Mouse (Mus musculus) midbrain, embryonic 14.5 days (tissue): ENCODE measurements around the gene Lilr4b. TPM values are rescaled to one million over a fixed set of nuclear protein-coding genes. Genes with fewer than 3 reads are reported as not detected.
"Not testable (repeated sequence)": the region's sequence is repeated elsewhere in the genome, so short reads cannot be mapped to it uniquely, and the experiment has no call there.

Experiments
- ATAC-seq: fragments of 200-750 bp; cut with Nextera tagmentation; 2 replicates; pipeline ENCODE4 v1.8.0; 2017; ENCODE audit warnings: moderate number of reproducible peaks, moderate library complexity; ENCODE audit not compliant: low FRiP score, low TSS enrichment
- DNase-seq: peaks from one replicate; pipeline ENCODE4 v3.0.0-alpha.2; 2015
- H3K27ac ChIP-seq: fragments of 300-500 bp; sonication (generic); replicated peaks from 2 replicates; pipeline ENCODE4 v1.5.1; 2014; ENCODE audit warnings: mild to moderate bottlenecking, low read depth, low read length, moderate library complexity
- H3K27me3 ChIP-seq: fragments of 300-500 bp; sonication (generic); 2 replicates; pipeline ENCODE4 v1.6.1; 2014; ENCODE audit warnings: low read length, control low read depth, mixed read lengths; ENCODE audit not compliant: control insufficient read depth, insufficient read depth
- H3K36me3 ChIP-seq: fragments of 300-500 bp; sonication (generic); 2 replicates; pipeline ENCODE4 v1.6.1; 2014; ENCODE audit warnings: low read length, control low read depth; ENCODE audit not compliant: control insufficient read depth, insufficient read depth
- H3K4me1 ChIP-seq: fragments of 300-500 bp; sonication (generic); 2 replicates; pipeline ENCODE4 v1.6.1; 2014; ENCODE audit warnings: mild to moderate bottlenecking, antibody characterized with exemption, low read length, control low read depth; ENCODE audit not compliant: control insufficient read depth, insufficient read depth
- H3K4me2 ChIP-seq: fragments of 300-500 bp; sonication (generic); 2 replicates; pipeline ENCODE4 v1.6.1; 2014; ENCODE audit warnings: mild to moderate bottlenecking, low read length, moderate library complexity
- H3K4me3 ChIP-seq: fragments of 300-500 bp; sonication (generic); replicated peaks from 2 replicates; pipeline ENCODE4 v1.5.1; 2014; ENCODE audit warnings: low read depth, low read length
- H3K9ac ChIP-seq: fragments of 300-500 bp; sonication (generic); replicated peaks from 2 replicates; pipeline ENCODE4 v1.6.1; 2014; ENCODE audit warnings: mild to moderate bottlenecking, low read length, moderate library complexity
- H3K9me3 ChIP-seq: fragments of 300-500 bp; sonication (generic); 2 replicates; pipeline ENCODE4 v1.6.1; 2016; ENCODE audit warnings: low read length, control low read depth, mixed read lengths; ENCODE audit not compliant: control insufficient read depth
- WGBS: fragments of 180-500 bp; shearing (Covaris S2); extraction: QIAGEN DNeasy Blood & Tissue Kit; methylation state at CpG from one replicate; pipeline ENCODE4 v1.1.7; 2014; 5-methylcytosine and 5-hydroxymethylcytosine counted together
- polyA plus RNA-seq: library from polyadenylated mRNA; unstranded; fragments of >200 nt; fragmentation: Nextera tagmentation; extraction: Ambion mirVana; gene quantifications from 2 replicates; pipeline ENCODE4 v1.2.1, GENCODE M21; 2014

Lilr4b gene
- polyA plus RNA-seq, 1 experiment from 2014 or later, result 0.71 TPM

- not testable (repeated sequence) for H3K27me3 ChIP-seq, H3K9ac ChIP-seq, ATAC-seq
Measured at GRCm38 (mm10) chr10:51490691-51491090, 10.3 kb downstream of the Lilr4b start, which contains the start of gene Lilrb4a. Gene Lilrb4a (plus strand): TSS chr10:51490956.

GRCm38 (mm10) chr10:51520021-51520420 lies 39.6 kb downstream of the Lilr4b start:
- no peak overlapping the region for H3K27ac ChIP-seq
- H3K4me1 ChIP-seq, result no peaks in the 10 kb centered on the region
- H3K36me3 ChIP-seq, result no peaks in the 10 kb centered on the region
- no peak for ATAC-seq
- no peak overlapping the region for H3K9ac ChIP-seq
- no peak overlapping the region for H3K4me2 ChIP-seq
- H3K9me3 ChIP-seq, result no peaks in the 10 kb centered on the region
- no peaks in the 10 kb centered on the region for H3K27me3 ChIP-seq
- H3K4me3 ChIP-seq, result no peak overlapping the region
- DNase-seq, result no peak

More at GRCm38 (mm10) chr10:51490691-51491090, 10.3 kb downstream of the Lilr4b start, which contains the start of gene Lilrb4a:
- H3K4me1 ChIP-seq, H3K27ac ChIP-seq, H3K9me3 ChIP-seq, DNase-seq, H3K4me3 ChIP-seq, H3K36me3 ChIP-seq, H3K4me2 ChIP-seq: not testable (repeated sequence)
- no CpG with 5 or more reads among the region's 2 CpGs for WGBS

GRCm38 (mm10) chr10:51521453-51521852 lies 41.0 kb downstream of the Lilr4b start:
- no peaks in the 10 kb centered on the region for H3K27me3 ChIP-seq
- no peak overlapping the region for H3K4me3 ChIP-seq
- ATAC-seq (no peak), DNase-seq (no peak)
- no peak overlapping the region for H3K27ac ChIP-seq
- no peak overlapping the region for H3K9ac ChIP-seq
- no peaks in the 10 kb centered on the region for H3K9me3 ChIP-seq
- H3K4me1 ChIP-seq, result no peaks in the 10 kb centered on the region
- no peak overlapping the region for H3K4me2 ChIP-seq
- H3K36me3 ChIP-seq, result no peaks in the 10 kb centered on the region

GRCm38 (mm10) chr10:51526090-51526489 lies 45.7 kb downstream of the Lilr4b start:
- H3K9ac ChIP-seq, result no peak overlapping the region
- H3K4me2 ChIP-seq, result no peak overlapping the region
- H3K36me3 ChIP-seq, result no peaks in the 10 kb centered on the region
- WGBS, result 69% methylated on average over 7 of the region's 7 CpGs
- H3K4me3 ChIP-seq, result no peak overlapping the region
- H3K27ac ChIP-seq, result no peak overlapping the region
- no peaks in the 10 kb centered on the region for H3K4me1 ChIP-seq
- DNase-seq (no peak), ATAC-seq (no peak)
- no peaks in the 10 kb centered on the region for H3K27me3 ChIP-seq
- no peaks in the 10 kb centered on the region for H3K9me3 ChIP-seq

GRCm38 (mm10) chr10:51526633-51527032 lies 46.2 kb downstream of the Lilr4b start:
- H3K4me3 ChIP-seq, result no peak overlapping the region
- no peak overlapping the region for H3K27ac ChIP-seq
- DNase-seq (no peak), ATAC-seq (no peak)
- no peak overlapping the region for H3K9ac ChIP-seq
- WGBS, result 71% methylated on average over 4 of the region's 4 CpGs
- no peaks in the 10 kb centered on the region for H3K9me3 ChIP-seq
- no peaks in the 10 kb centered on the region for H3K4me1 ChIP-seq
- no peaks in the 10 kb centered on the region for H3K27me3 ChIP-seq
- no peak overlapping the region for H3K4me2 ChIP-seq
- no peaks in the 10 kb centered on the region for H3K36me3 ChIP-seq

- no peak overlapping the region for H3K27ac ChIP-seq
- ATAC-seq, result no peak
- 69% methylated on average over 8 of the region's 8 CpGs for WGBS
Measured at GRCm38 (mm10) chr10:51528840-51529434, 48.5 kb downstream of the Lilr4b start.

GRCm38 (mm10) chr10:51529497-51529896 lies 49.1 kb downstream of the Lilr4b start:
- WGBS, result 68% methylated on average over 3 of the region's 3 CpGs
- Histone ChIP-seq H3K9ac (no peak overlapping the region), H3K36me3 (no peaks in the 10 kb centered on the region), H3K4me1 (no peaks in the 10 kb centered on the region), H3K27ac (no peak overlapping the region), H3K27me3 (no peaks in the 10 kb centered on the region), H3K4me2 (no peak overlapping the region), H3K4me3 (no peak overlapping the region), H3K9me3 (no peaks in the 10 kb centered on the region)
- ATAC-seq (no peak), DNase-seq (no peak)

More at GRCm38 (mm10) chr10:51528840-51529434, 48.5 kb downstream of the Lilr4b start:
- Histone ChIP-seq H3K36me3 (no peaks in the 10 kb centered on the region), H3K27me3 (no peaks in the 10 kb centered on the region), H3K4me1 (no peaks in the 10 kb centered on the region), H3K4me2 (no peak overlapping the region), H3K9ac (no peak overlapping the region), H3K4me3 (no peak overlapping the region), H3K9me3 (no peaks in the 10 kb centered on the region)
- no peak for DNase-seq

- 87% methylated on average over 7 of the region's 7 CpGs for WGBS
Measured at GRCm38 (mm10) chr10:51530813-51531212, 50.4 kb downstream of the Lilr4b start.

More at GRCm38 (mm10) chr10:51530813-51531212, 50.4 kb downstream of the Lilr4b start:
- Histone ChIP-seq H3K27me3 (no peaks in the 10 kb centered on the region), H3K36me3 (no peaks in the 10 kb centered on the region), H3K9me3 (no peaks in the 10 kb centered on the region), H3K9ac (no peak overlapping the region), H3K27ac (no peak overlapping the region), H3K4me2 (no peak overlapping the region), H3K4me1 (no peaks in the 10 kb centered on the region), H3K4me3 (no peak overlapping the region)
- ATAC-seq (no peak), DNase-seq (no peak)
